Mouse (Mus musculus) lung, postnatal 4 days (tissue): ENCODE data around the gene Rnd1.

Experiments
- DNase-seq, 2 experiments: peaks; one replicate each; pipeline ENCODE4 v3.0.0; 2021

The Rnd1 gene

GRCm38 (mm10) chr15:98676940-98677728 is at the start of gene Rnd1:
Gene Rnd1, minus strand, starts transcription at chr15:98677461.
- DNase-seq = peak; percentile 85 to 87

- DNase-seq = peak in 1 of 2 experiments; percentile 10
Observed at GRCm38 (mm10) chr15:98726746-98727145, 49.5 kb upstream of the Rnd1 start.

DNA sequence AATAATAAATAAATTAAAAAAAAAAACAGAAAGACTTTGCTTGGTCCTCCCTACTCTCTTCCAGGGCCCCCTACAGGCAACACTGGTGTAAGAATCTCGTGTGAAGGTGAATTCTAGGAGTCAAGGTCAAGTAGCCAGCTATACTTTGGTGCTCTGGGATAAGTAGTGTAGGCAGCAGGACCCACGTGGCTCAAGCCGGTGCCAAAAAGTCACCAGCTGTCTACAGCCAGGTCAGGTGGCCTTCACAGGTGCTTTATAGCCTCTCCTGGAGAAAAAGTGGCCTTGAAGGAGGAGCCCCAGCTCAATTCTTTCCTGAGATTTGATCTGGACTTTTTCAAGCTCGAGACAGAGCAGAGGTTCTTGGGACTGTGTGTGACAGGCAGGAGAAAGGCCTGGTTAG is 48.8 kb upstream of the Rnd1 start:
- DNase-seq = peak in 1 of 2 experiments; percentile 20

DNA sequence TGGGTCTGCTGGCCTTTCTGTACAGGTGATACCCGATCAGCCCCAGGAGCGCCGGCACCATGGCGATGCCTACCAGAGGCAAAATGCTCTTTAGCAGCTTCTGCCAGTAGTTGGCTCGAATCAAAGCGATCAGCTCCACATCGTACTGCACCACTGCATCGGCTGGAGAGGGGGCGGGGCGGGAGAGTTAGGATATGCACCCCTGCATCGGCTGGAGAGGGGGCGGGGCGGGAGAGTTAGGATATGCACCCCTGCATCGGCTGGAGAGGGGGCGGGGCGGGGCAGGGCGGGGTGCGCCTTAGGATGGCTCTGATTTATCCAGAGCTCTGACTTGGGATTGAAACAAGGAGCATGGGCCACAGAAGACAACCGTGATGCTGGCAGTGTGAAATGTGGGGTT is 47.2 kb upstream of the Rnd1 start:
- peak in 1 of 2 experiments; percentile 38 for DNase-seq

DNA sequence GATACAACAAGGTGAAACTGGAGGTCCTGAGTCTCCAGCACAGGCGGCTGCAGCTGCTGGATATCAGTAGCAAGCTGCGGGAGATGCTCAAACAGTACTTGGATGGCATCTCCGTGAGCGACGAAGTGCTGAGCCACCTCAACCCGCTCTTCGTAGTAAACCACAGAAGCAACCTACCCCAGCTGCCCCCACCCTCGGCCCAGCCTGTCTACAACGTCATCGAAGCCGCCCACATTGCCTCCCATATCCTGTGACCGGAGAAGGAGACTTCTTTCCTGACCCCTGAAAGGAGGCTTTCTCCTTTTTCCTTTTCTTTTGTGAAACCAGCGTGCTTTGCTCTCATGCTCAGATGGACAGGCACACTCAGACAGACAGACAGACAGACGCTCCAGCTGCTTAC is 45.6 kb upstream of the Rnd1 start:
- peak; percentile 40 for DNase-seq

DNA sequence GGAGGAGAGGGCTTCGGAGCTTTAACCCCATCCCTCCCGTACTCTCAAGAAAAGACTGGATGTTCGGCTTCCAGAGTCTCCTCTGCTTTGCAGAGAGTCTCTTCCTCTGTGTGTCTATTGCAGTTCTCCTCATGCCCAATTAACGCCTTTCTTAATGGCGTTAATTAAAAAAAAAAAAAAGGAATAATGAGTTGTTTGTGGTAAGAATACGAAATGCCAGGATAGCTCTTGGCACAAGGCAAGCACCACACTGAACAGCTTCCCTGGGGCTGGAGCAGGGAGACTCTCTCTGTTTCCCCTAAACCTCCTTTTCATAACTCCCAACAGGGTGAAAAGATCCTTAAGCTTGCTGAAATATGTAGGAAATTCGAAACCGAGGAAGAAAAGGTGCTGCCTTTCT is 44.9 kb upstream of the Rnd1 start:
- DNase-seq = no peak

- peak in 1 of 2 experiments; percentile 30 for DNase-seq
Observed at GRCm38 (mm10) chr15:98717301-98717700, 40.0 kb upstream of the Rnd1 start.

DNA sequence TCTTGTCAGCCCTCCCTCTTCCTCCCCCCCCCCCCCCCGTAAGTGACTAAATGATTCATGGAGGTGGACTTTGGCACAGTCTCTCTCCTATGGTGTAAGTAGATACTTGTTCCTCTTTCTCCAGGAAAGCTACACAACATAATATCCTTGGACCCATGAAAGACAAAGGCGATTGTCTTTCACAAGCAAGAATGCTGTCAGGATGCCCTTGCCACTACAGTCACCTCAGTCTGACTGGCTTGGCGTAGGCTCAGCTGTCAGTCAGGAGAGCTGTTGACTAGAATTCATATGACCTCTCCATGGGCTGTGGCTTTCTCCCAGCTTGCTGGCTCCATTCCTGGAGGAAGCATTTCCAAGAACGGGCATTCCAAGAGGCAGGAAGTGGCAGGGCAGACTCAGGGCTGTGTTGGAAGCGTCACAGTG is 37.0 kb upstream of the Rnd1 start:
- peak; percentile 69 to 84 for DNase-seq

GRCm38 (mm10) chr15:98710442-98710841 is 33.2 kb upstream of the Rnd1 start:
- peak; percentile 64 to 80 for DNase-seq

DNA sequence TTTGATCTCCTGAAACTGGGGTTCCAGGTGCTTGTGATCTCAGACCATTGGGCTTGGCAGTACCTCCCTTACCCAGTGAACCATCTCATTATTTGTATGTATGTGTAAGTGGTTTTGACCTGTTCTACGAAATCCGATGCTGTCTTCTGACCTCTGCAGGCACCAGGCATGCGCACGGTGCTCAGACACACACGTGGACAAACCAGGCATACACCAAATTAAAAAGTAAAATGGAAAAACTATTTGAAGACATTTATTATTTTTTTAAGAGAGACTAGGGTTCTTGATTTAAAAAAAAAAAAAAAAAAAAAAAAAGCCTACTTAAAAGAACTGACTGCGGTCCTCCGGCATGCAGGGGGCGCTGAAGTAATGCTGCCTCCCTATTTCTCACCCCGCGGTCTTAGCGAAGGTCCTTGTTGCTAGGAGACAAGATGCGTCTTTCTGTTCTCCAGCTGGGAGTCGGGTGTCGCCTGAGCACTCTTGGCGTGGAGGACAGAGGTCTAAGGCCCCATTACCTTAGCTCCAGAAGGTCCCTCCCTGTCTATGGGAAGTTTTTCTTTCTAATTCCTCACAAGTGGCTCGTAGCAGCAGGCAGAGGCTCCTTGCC is 30.6 kb upstream of the Rnd1 start, which contains the start of gene Ccdc65:
Gene Ccdc65, plus strand, starts transcription at position 442 of the 607 bp plus-strand sequence.
- peak; percentile 87 to 89 for DNase-seq

DNA sequence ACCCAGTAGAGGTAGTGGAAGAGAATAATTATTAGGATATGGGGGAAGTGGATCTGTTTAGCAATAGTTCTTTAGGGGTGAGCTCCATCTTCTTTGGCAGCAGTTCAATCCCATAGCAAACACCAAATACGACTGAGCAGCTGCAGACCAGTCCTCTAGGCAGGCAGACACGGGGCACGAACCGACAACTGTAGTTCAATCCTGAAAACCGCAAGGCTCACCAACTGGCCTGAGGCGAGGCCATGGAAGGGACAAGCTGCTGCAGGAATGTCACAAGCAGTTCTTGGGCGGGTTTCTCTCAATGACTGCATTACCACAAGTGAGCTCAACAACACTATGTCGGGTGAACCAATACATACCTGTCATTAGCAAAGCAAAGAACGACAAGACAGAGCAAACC is 27.1 kb upstream of the Rnd1 start:
- peak in 1 of 2 experiments; percentile 12 for DNase-seq

DNA sequence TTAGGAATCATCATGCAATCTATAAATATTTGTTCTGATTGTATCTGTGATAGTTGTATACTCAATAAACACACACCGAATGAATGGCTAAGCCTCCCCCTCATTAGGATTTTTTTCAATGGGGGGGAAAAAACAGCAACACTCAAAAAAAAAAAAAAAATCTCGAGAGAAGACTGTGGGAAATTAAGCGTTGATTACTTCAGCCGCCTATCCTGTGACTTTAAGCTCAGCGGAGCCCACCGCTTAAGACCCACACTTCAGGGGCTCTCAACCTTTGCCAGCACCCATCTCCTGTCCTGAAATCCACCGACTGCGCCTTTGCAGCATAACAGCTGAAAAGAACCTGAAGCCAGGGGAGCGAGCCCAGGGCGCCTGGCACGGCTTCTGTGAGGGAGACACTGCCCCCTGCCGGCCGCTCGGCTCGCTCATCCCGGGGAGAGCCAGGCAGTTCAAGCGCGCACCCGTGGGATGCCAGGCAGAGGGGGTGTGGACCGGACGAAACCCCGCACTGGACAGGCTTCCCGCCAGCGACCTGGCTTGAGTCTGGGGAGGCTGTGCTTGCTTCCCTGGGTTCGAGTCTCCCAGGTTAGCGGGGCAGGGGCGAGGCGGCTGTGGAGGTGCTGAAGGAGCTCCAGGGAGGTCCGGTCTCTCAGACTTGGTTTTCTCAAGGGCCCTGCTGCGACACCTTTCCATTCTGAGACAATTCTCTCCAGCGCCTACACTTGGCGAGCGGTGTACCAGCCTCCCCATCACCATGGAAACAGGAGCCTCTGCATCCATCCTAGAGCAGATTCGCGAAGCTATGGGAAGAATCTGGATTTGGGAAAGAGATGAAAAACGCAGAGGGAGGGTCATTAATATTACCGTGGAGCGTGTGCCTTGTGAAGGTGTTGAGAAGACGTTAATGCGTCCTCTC is 22.2 kb upstream of the Rnd1 start:
- DNase-seq = peak; percentile 86 to 90

- DNase-seq = no peak
Observed at GRCm38 (mm10) chr15:98696216-98696615, 19.0 kb upstream of the Rnd1 start.

GRCm38 (mm10) chr15:98695726-98696125 is 18.5 kb upstream of the Rnd1 start:
- peak in 1 of 2 experiments; percentile 21 for DNase-seq

DNA sequence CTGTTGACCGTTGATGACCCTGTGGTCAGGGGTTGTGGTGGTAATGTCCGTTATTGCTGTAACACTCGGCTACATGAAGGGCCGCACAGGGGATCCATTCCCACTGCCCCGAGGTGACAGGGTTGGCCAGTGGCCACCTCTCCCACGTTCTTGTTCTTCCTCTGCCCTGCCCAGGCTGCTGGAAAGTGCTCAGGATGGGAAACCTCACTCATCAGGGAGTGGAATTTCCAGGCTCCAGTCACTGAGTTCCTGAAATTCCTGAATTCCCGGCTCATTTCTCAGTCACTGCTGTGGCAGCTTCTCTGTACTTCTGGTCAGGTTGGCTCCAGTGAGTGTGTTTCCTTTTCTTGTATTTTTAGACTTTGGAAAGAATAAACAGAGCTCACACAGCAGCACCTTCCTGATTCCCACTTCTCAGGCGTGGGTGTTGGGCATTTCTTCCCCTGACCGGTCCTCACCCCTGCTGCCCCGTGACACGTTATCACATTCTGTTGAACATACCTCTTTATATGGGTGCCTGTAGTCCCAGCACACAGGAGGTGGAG is 15.0 kb upstream of the Rnd1 start:
- peak; percentile 43 to 72 for DNase-seq

DNA sequence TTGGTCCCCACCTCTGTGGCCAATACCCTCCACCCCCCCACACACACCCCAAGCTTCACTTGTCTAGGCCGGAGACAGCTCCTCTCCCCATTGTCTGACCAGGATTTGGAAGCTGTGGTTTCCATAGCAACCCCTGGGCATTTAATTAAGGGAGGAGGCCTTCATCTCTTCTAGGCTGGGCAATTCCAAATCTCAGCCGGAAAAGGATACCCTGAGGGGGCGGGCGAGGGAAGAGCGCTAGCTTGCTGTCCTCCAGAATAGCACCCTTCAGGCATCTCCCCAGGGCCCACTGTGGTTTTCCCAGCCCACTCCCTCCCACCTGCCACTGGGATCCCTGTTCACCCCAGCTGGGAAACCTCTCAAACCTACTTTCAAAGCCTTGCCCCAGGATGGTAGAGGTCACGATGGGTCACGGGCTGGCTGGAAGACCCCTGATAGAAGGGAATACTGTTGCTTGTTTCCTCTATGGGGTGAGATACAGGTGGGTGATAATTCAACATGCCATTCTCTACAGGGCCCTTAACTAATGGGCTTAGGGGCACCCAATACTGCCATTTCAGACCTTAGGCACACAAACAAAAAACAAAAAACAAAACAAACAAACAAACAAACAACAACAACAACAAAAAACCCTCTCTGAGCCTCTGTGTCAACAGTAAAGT is 14.4 kb upstream of the Rnd1 start:
- DNase-seq = peak in 1 of 2 experiments; percentile 20

- no peak for DNase-seq
Observed at GRCm38 (mm10) chr15:98689682-98690081, 12.4 kb upstream of the Rnd1 start.

DNA sequence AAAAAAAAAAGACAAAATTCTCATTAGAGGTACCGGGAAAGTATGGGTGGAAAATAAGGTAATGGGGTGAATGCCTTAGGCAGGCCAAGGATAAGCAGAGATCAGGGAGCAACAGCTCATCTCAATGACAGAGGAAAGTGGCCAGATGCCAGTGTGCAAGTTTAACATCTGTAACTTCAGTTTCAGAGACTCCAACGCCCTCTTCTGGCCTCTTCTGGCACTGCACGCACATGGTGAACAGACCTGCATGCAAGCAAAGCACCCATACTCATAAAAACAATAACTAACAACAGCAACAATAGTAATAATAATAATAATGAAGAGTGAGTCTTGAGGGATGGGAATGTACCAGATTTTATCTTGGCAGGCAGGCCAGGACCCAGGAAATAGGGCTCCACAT is 8.7 kb upstream of the Rnd1 start:
- no peak for DNase-seq

DNA sequence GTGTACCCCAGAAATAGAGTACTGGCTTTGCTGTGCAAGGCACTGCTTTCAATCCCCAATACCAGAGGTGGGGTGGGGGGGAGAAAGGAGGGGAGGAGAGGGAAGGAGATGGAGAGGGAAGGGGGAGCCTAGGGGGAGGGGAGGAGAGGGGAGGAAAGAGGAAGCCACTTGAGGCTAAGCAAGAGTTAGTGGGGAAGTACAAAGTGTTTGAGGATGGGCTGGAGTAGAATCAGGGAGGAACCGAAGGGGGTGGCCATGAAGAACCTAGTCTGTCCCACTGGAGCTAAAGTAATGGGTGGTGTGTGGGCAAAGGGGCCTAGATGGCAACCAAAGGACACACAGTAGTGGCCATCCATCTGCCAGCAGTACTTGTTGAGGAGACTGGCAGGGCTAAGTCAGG is 6.5 kb upstream of the Rnd1 start:
- DNase-seq = no peak

GRCm38 (mm10) chr15:98683177-98683576 is 5.9 kb upstream of the Rnd1 start:
- DNase-seq = no peak

DNA sequence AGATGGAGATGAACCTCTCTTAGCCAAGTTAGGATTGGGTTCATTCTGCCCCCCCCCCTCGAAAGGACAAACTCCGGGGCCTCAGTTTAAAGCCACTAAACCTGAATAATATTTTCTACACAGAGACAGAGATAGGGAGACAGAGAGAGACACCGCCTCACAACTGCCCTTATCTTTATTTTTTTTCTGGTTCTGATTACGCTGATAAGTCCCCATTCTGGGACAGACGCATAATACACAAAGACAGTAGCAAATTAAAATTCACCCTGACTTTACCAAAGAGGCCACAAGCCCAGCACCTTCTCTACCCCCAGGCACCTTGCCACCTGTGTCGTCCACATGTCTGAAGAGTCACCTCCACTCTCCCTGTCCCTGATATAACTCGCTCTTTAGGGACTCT is 4.4 kb upstream of the Rnd1 start:
- DNase-seq = no peak

DNA sequence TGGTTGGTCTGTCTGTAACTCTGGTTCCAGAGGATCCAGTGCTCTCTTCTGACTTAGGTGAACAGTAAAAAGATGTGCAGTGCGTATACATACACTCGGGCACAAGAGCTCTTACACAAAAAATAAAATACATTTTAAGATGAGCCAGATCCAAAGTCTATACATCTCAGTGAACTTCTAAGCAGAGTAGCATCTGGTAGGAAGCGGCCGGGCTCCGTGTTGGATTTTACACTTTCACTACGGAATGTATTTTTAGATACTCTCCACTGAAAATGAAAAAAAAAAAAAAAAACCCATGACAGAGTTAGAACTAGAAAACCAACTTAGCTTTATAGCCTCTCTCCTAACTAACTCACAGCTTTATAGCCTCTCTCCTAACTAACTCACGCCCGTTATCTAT is 3.4 kb upstream of the Rnd1 start:
- DNase-seq = no peak
